Mouse (Mus musculus) CH12.LX (cell line): ENCODE data around the gene Nom1.
"Not testable (repeated sequence)": the region's sequence is repeated elsewhere in the genome, so short reads cannot be mapped to it uniquely, and the experiment has no call there.

Experiments
- CTCF ChIP-seq, 2 experiments: IDR thresholded peaks in 1 of 2; conservative IDR thresholded peaks in 1 of 2; 2 replicates each; pipeline ENCODE4 v1.5.1; 2011 to 2012; ENCODE audit warnings: low read depth in 2 of 2, low read length in 2 of 2, improper control_type of control experiment in 1 of 2, inconsistent platforms in 1 of 2, mild to moderate bottlenecking in 1 of 2, moderate library complexity in 1 of 2
- HCFC1 ChIP-seq: IDR thresholded peaks from 2 replicates; pipeline ENCODE4 v1.6.1; 2012; ENCODE audit warnings: low read depth, mild to moderate bottlenecking, inconsistent platforms, low read length, improper control_type of control experiment
- IRF4 ChIP-seq: IDR thresholded peaks from 2 replicates; pipeline ENCODE4 v1.6.1; 2014; ENCODE audit warnings: low read depth, mild to moderate bottlenecking, inconsistent platforms, low read length, improper control_type of control experiment
- POLR2A ChIP-seq: IDR thresholded peaks from 2 replicates; pipeline ENCODE4 v1.6.1; 2011; ENCODE audit warnings: low read depth, mild to moderate bottlenecking, improper control_type of control experiment, low read length
- ZKSCAN1 ChIP-seq: IDR thresholded peaks from 2 replicates; pipeline ENCODE4 v1.6.1; 2012; ENCODE audit warnings: low read depth, inconsistent platforms, low read length, improper control_type of control experiment, borderline replicate concordance

DNA sequence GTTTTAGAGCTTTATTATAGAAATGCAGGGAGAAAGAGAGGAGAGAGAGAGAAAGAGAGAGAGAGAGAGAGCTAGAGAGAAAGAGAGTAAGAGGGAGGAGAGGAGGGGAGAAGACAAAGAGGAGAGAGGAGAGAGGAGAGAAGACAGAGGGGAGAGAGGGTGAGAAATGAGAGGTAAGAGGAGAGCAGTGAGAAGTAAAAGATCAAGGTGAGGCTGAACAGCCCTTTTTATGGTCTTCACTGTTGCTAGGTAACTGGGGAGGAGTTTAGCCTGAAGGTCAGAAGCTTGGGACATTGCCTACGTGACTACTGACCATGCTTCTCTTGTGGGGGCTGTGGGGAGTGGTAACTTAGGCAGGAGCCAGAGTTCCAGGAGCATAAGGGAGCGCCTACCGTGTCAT lies 11.1 kb upstream of the Nom1 start:
- not testable (repeated sequence) for TF ChIP-seq CTCF (conservative IDR thresholded peaks at IDR 0.05 in 1 of 2, IDR thresholded peaks at IDR 0.05 in 1 of 2; ENCODE audit: low read depth in 2 of 2, low read length in 2 of 2); IRF4; POLR2A; HCFC1; ZKSCAN1
